In genomic region chr11:62277086-62277485, GRCm38 (mm10) we compare ENCODE assay signal across 29 mouse cellular contexts. TPM values are rescaled to one million over a fixed set of nuclear protein-coding genes. Genes with fewer than 3 reads are reported as not detected.
DNase-seq lines count a peak whose midpoint lies in the region; ATAC-seq and TF ChIP-seq lines count a peak whose summit lies in the region.
"Had no signal": no experiment of that assay in that cellular context is flagged by ENCODE, and none has a peak within 500 bp of the region (broad histone marks: within the 10 kb centered on the region; RNA-seq: fewer than 3 reads in every experiment).

No protein-coding gene starts in this region.

- ATAC-seq in intestine, postnatal 0 days, result no peak
- ATAC-seq in intestine, embryonic 15.5 days, result no peak
- ATAC-seq in lung, postnatal 0 days, result no peak
- ATAC-seq: activated CD4-positive, CD25-positive, alpha-beta regulatory T cell, adult 4 months; CD4-positive, CD25-positive, alpha-beta regulatory T cell, adult 4 months; forebrain, embryonic 14.5 days; forebrain, embryonic 16.5 days; Patski had no signal

- peak; percentile 9; the same call in 1 of the 2 replicates for TF ChIP-seq CTCF in intestine, postnatal 0 days (IDR thresholded peaks at IDR 0.05; ENCODE audit: low read depth)
- TF ChIP-seq CTCF in kidney, adult 2 months (conservative IDR thresholded peaks at IDR 0.05; ENCODE audit: insufficient read depth, insufficient read length, low read depth, low read length), result no peak
- TF ChIP-seq CTCF in lung, postnatal 0 days (IDR thresholded peaks at IDR 0.05), result peak; percentile 12; the same call in 1 of the 2 replicates

- H3K4me1 ChIP-seq in intestine, postnatal 0 days (replicated peaks; ENCODE audit: control insufficient read depth, insufficient read depth, low read length), result no peaks in the 10 kb centered on the region
- H3K4me1 ChIP-seq in intestine, embryonic 15.5 days (replicated peaks), result no peaks in the 10 kb centered on the region
- peaks cover 3% of the 10 kb centered on the region; the same call in 1 of the 2 replicates for H3K4me1 ChIP-seq in kidney, adult 2 months (ENCODE audit: control insufficient read depth, insufficient read depth, low read length)
- H3K4me1 ChIP-seq in lung, postnatal 0 days (ENCODE audit: insufficient read depth, low read depth, low read length), result peaks cover 3% of the 10 kb centered on the region; the same call in 1 of the 2 replicates

- 59% methylated on average over 8 of the region's 8 CpGs for WGBS in intestine, postnatal 0 days
- WGBS in intestine, embryonic 15.5 days, result 53% methylated on average over 8 of the region's 8 CpGs
- 67% methylated on average over 8 of the region's 8 CpGs for WGBS in kidney, adult 2 months
- WGBS in lung, postnatal 0 days, result 35% methylated on average over 8 of the region's 8 CpGs

- H3K36me3 ChIP-seq in intestine, postnatal 0 days (ENCODE audit: control insufficient read depth, insufficient read depth), result no peaks in the 10 kb centered on the region
- no peaks in the 10 kb centered on the region for H3K36me3 ChIP-seq in intestine, embryonic 15.5 days
- no peaks in the 10 kb centered on the region for H3K36me3 ChIP-seq in kidney, adult 2 months (ENCODE audit: control insufficient read depth, insufficient read depth, low read length)
- no peaks in the 10 kb centered on the region for H3K36me3 ChIP-seq in lung, postnatal 0 days (ENCODE audit: insufficient read depth, low read length)
- H3K36me3 ChIP-seq: embryonic facial prominence, embryonic 13.5 days; embryonic facial prominence, embryonic 15.5 days; forebrain, embryonic 10.5 days; forebrain, embryonic 12.5 days had no signal

- no peaks in the 10 kb centered on the region for H3K9me3 ChIP-seq in intestine, postnatal 0 days (ENCODE audit: control insufficient read depth)
- no peaks in the 10 kb centered on the region for H3K9me3 ChIP-seq in intestine, embryonic 15.5 days
- H3K9me3 ChIP-seq in lung, postnatal 0 days (ENCODE audit: low read length), result no peaks in the 10 kb centered on the region
- H3K9me3 ChIP-seq: embryonic facial prominence, embryonic 13.5 days; embryonic facial prominence, embryonic 15.5 days; forebrain, embryonic 10.5 days; forebrain, embryonic 12.5 days; G1E had no signal

- H3K4me3 ChIP-seq in intestine, postnatal 0 days (ENCODE audit: low read depth, low read length), result no peak overlapping the region
- H3K4me3 ChIP-seq in intestine, embryonic 15.5 days (replicated peaks), result no peak overlapping the region
- H3K4me3 ChIP-seq in kidney, adult 2 months (ENCODE audit: insufficient read depth, low read depth, low read length), result no peak overlapping the region
- no peak overlapping the region for H3K4me3 ChIP-seq in lung, postnatal 0 days (ENCODE audit: low read depth, low read length)
- H3K4me3 ChIP-seq: embryonic facial prominence, embryonic 13.5 days; embryonic facial prominence, embryonic 15.5 days; forebrain, embryonic 10.5 days; forebrain, embryonic 12.5 days had no signal

- H3K4me2 ChIP-seq in intestine, postnatal 0 days (replicated peaks; ENCODE audit: low read depth), result no peak overlapping the region
- no peak overlapping the region for H3K4me2 ChIP-seq in intestine, embryonic 15.5 days (replicated peaks)
- H3K4me2 ChIP-seq in lung, postnatal 0 days (replicated peaks; ENCODE audit: low read depth, low read length), result no peak overlapping the region
- H3K4me2 ChIP-seq: embryonic facial prominence, embryonic 13.5 days; embryonic facial prominence, embryonic 15.5 days; forebrain, embryonic 12.5 days had no signal

- H3K27me3 ChIP-seq in intestine, postnatal 0 days (replicated peaks; ENCODE audit: control insufficient read depth, insufficient read depth, low read length), result no peaks in the 10 kb centered on the region
- no peaks in the 10 kb centered on the region for H3K27me3 ChIP-seq in intestine, embryonic 15.5 days (replicated peaks)
- no peaks in the 10 kb centered on the region for H3K27me3 ChIP-seq in kidney, adult 2 months (replicated peaks; ENCODE audit: control insufficient read depth, insufficient read depth, low read length)
- no peaks in the 10 kb centered on the region for H3K27me3 ChIP-seq in lung, postnatal 0 days (replicated peaks; ENCODE audit: insufficient read depth, low read length)
- H3K27me3 ChIP-seq: CH12.LX; embryonic facial prominence, embryonic 13.5 days; embryonic facial prominence, embryonic 15.5 days; forebrain, embryonic 12.5 days; Patski had no signal

- no peak overlapping the region for H3K9ac ChIP-seq in intestine, postnatal 0 days (ENCODE audit: low read depth, low read length)
- no peak overlapping the region for H3K9ac ChIP-seq in intestine, embryonic 15.5 days
- H3K9ac ChIP-seq in lung, postnatal 0 days (replicated peaks; ENCODE audit: low read depth), result no peak overlapping the region
- H3K9ac ChIP-seq: embryonic facial prominence, embryonic 13.5 days; embryonic facial prominence, embryonic 15.5 days; forebrain, embryonic 12.5 days had no signal

- peak; percentile 34 for DNase-seq in kidney, postnatal 10 days
- DNase-seq in kidney, adult 2 months, result no peak
- DNase-seq in lung, postnatal 0 days (ENCODE audit: low spot score), result no peak
- DNase-seq in lung, postnatal 10 days, result no peak
- peak; percentile 38 for DNase-seq in R1 (ENCODE audit: low read depth, low spot score)
- DNase-seq in cerebellum, adult 11-12 months, result no peak
- DNase-seq: adrenal gland, adult 8-10 months; adrenal gland, postnatal 14 days; adrenal gland, postnatal 36 days; B cell, adult 2 months; cerebellum, adult 18-20 months; cerebellum, adult 8-10 months; cerebellum, adult 9-11 months; cerebellum, postnatal 14 days; cerebellum, postnatal 36 days; embryo, embryonic 11 days had no signal

- TF ChIP-seq POLR2A in kidney, adult 2 months (IDR thresholded peaks at IDR 0.05; ENCODE audit: low read depth, low read length), result no peak

- no peak for TF ChIP-seq EP300 in lung, postnatal 0 days (IDR thresholded peaks at IDR 0.05)

- H3K27ac ChIP-seq in intestine, postnatal 0 days (ENCODE audit: low read depth, low read length), result no peak overlapping the region
- no peak overlapping the region for H3K27ac ChIP-seq in intestine, embryonic 15.5 days
- H3K27ac ChIP-seq in kidney, adult 2 months (ENCODE audit: insufficient read depth, low read depth, low read length), result no peak overlapping the region
- no peak overlapping the region for H3K27ac ChIP-seq in lung, postnatal 0 days (ENCODE audit: low read length)
- H3K27ac ChIP-seq: embryonic facial prominence, embryonic 13.5 days; embryonic facial prominence, embryonic 15.5 days; forebrain, embryonic 10.5 days; forebrain, embryonic 12.5 days had no signal

RNA-seq across cellular contexts. Expression of gene Zswim7, which starts 4.1 kb away (rescaled TPM):
- 49.5 and 55.0 TPM in 2 replicates for polyA plus RNA-seq in intestine, postnatal 0 days (2015; fragmentation: Nextera tagmentation; extraction: Ambion mirVana)
- 24.4 and 24.5 TPM in 2 replicates for polyA plus RNA-seq in intestine, embryonic 15.5 days (2015; fragmentation: Nextera tagmentation; extraction: Ambion mirVana)
- 33.1 and 38.5 TPM in 2 replicates for polyA plus RNA-seq in kidney, adult 2 months (2012; rRNA removed)
- polyA plus RNA-seq in lung, postnatal 0 days (2015; fragmentation: Nextera tagmentation; extraction: Ambion mirVana), result 15.5 and 20.9 TPM in 2 replicates

RNA-seq across cellular contexts. Expression of gene Ttc19, which starts 4.2 kb away (rescaled TPM):
- 11.5 and 16.2 TPM in 2 replicates for polyA plus RNA-seq in intestine, postnatal 0 days (2015; fragmentation: Nextera tagmentation; extraction: Ambion mirVana)
- polyA plus RNA-seq in intestine, embryonic 15.5 days (2015; fragmentation: Nextera tagmentation; extraction: Ambion mirVana), result 17.8 and 19.2 TPM in 2 replicates
- 10.1 and 12.2 TPM in 2 replicates for polyA plus RNA-seq in kidney, adult 2 months (2012; rRNA removed)
- polyA plus RNA-seq in lung, postnatal 0 days (2015; fragmentation: Nextera tagmentation; extraction: Ambion mirVana), result 10.1 and 11.4 TPM in 2 replicates

RNA-seq across cellular contexts. Expression of gene Adora2b, which starts 28.3 kb away (rescaled TPM):
- polyA plus RNA-seq in intestine, postnatal 0 days (2015; fragmentation: Nextera tagmentation; extraction: Ambion mirVana), result 40.4 and 43.6 TPM in 2 replicates
- 6.9 and 7.0 TPM in 2 replicates for polyA plus RNA-seq in intestine, embryonic 15.5 days (2015; fragmentation: Nextera tagmentation; extraction: Ambion mirVana)
- polyA plus RNA-seq in kidney, adult 2 months (2012; rRNA removed), result 5.4 and 7.6 TPM in 2 replicates
- 27.7 and 39.8 TPM in 2 replicates for polyA plus RNA-seq in lung, postnatal 0 days (2015; fragmentation: Nextera tagmentation; extraction: Ambion mirVana)
- polyA plus RNA-seq: activated CD4-positive, CD25-positive, alpha-beta regulatory T cell, adult 4 months; CD4-positive, CD25-positive, alpha-beta regulatory T cell, adult 4 months had no signal

Comparison
In these comparisons a context has a peak if more than half of its experiments do, and no peak if none do; other contexts are left out.
1. DNase-seq: peak in kidney, postnatal 10 days (single experiment) and R1 (single experiment); none in kidney, adult 2 months (single experiment), lung, postnatal 0 days (single experiment), lung, postnatal 10 days (single experiment) and cerebellum, adult 11-12 months (single experiment).